Mouse (Mus musculus) CH12.LX (cell line): ENCODE results near the gene Lim2.

Source experiments
- BHLHE40 ChIP-seq: IDR thresholded peaks from 2 replicates; pipeline ENCODE4 v1.6.1; 2011; ENCODE audit warnings: mild to moderate bottlenecking, low read depth, low read length, improper control_type of control experiment
- CHD2 ChIP-seq: IDR thresholded peaks from 2 replicates; pipeline ENCODE4 v1.6.1; 2011; ENCODE audit warnings: low read length, improper control_type of control experiment
- CTCF ChIP-seq, 2 experiments: IDR thresholded peaks in 1 of 2; conservative IDR thresholded peaks in 1 of 2; 2 replicates each; pipeline ENCODE4 v1.5.1; 2011 to 2012; ENCODE audit warnings: low read depth in 2 of 2, low read length in 2 of 2, improper control_type of control experiment in 1 of 2, inconsistent platforms in 1 of 2, mild to moderate bottlenecking in 1 of 2, moderate library complexity in 1 of 2
- EP300 ChIP-seq: IDR thresholded peaks from 2 replicates; pipeline ENCODE4 v1.6.1; 2011; ENCODE audit warnings: low read length, improper control_type of control experiment
- ZKSCAN1 ChIP-seq: IDR thresholded peaks from 2 replicates; pipeline ENCODE4 v1.6.1; 2012; ENCODE audit warnings: low read depth, inconsistent platforms, low read length, improper control_type of control experiment, borderline replicate concordance

DNA sequence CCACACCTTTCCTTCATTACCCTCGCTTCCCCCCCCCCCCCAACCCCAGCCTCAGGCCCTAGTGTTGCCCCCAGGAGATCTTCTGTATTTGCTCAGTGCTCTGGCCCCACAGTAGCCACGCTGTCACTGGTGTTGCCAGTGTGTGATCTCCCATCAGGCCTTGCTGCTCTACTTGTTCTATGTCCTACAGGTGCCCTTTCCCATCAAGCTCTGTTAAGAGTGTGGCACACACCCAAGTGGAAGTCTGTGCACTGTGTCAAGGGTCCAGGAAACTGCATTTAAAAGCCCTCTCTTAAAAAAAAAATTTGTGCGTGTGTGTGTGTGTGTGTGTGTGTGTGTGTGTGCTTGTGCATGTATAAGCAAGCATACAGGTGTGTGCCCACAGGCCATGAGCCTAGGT lies 20.8 kb downstream of the Lim2 start:
- TF ChIP-seq ZKSCAN1 (no peak), CTCF (conservative IDR thresholded peaks at IDR 0.05 in 1 of 2, IDR thresholded peaks at IDR 0.05 in 1 of 2; ENCODE audit: low read depth in 2 of 2, low read length in 2 of 2) (no peak), CHD2 (no peak), BHLHE40 (no peak), EP300 (no peak)
